Mouse (Mus musculus) adrenal gland, adult 8-10 months (tissue): ENCODE measurements around the gene Fkbp1b. TPM values are rescaled to one million over a fixed set of nuclear protein-coding genes. Genes with fewer than 3 reads are reported as not detected.
"Not testable (repeated sequence)": the region's sequence is repeated elsewhere in the genome, so short reads cannot be mapped to it uniquely, and the experiment has no call there.

Source experiments
- DNase-seq: peaks from one replicate; pipeline ENCODE4 v3.0.0; 2022
- total RNA-seq, 4 experiments: library from RNA; stranded (reverse); gene quantifications; 2 replicates each; pipeline ENCODE4 v1.2.4; 2022

The Fkbp1b gene
- total RNA-seq = 10 to 100 TPM in 1 of 4 experiments, 1 to 10 TPM in 3; 2.8 to 16.0 (median 7.2) TPM

GRCm38 (mm10) chr12:4841392-4841887 lies at the start of gene Fkbp1b:
Fkbp1b (minus strand) TSS chr12:4841591.
- peak; percentile 17 for DNase-seq

- DNase-seq = no peak
These were observed 48.5 kb upstream of the Fkbp1b start for GRCm38 (mm10) chr12:4889891-4890290.

DNA sequence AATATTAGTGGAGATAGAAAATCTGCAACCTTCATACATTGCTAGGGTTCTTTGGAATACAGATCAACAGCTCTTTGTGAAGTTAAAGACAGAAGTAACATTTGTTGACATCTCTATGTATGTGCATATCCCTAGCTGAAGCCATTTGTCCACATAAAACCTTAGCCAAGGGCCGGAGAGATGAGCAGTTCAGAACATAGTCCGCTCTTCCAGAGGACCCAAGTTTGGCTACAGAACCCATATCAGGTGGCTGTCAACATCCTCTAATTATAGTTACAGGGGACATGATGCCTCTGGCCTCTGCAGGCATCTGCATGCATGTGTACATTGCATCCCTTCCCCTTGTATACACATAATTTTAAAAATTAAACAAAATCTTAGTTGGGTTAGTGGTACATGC lies 47.9 kb upstream of the Fkbp1b start:
- no peak for DNase-seq

DNA sequence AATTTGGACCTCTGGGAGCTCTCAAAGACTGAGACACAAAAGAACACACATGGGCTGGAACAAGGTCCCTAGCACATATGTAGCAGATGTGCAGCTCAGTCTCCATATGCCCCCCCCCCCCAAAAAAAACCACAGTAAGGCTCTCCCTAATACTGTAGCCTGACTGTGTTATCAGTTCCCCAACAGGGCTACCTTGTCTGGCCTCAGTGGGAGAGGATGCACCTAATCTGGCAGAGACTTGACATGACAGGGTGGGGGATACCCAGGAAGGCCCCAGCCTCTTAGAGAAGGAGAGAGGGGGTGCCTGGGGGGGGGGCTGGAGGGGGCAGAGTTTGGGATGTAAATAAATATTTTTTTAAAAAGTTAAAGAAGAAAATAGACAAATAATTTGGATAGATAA lies 47.3 kb upstream of the Fkbp1b start:
- DNase-seq = no peak

DNA sequence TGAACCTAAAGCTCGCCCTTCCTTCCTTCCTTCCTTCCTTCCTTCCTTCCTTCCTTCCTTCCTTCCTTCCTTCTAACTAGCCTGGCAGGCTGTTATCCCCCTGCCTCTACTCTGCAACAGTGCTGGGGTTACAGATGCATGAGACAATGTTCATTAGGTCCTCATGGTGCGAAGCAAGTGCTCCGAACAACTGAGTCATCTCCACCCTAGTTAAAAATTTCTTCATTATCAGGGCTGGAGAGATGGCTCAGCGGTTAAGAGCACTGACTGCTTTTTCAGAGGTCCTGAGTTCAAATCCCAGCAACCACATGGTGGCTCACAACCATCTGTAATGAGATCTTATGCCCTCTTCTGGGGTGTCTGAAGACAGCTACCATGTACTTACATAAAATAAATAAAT lies 45.2 kb upstream of the Fkbp1b start:
- DNase-seq = not testable (repeated sequence)

GRCm38 (mm10) chr12:4885062-4885461 lies 43.7 kb upstream of the Fkbp1b start:
- no peak for DNase-seq

GRCm38 (mm10) chr12:4882086-4882485 lies 40.7 kb upstream of the Fkbp1b start:
- DNase-seq = no peak

DNA sequence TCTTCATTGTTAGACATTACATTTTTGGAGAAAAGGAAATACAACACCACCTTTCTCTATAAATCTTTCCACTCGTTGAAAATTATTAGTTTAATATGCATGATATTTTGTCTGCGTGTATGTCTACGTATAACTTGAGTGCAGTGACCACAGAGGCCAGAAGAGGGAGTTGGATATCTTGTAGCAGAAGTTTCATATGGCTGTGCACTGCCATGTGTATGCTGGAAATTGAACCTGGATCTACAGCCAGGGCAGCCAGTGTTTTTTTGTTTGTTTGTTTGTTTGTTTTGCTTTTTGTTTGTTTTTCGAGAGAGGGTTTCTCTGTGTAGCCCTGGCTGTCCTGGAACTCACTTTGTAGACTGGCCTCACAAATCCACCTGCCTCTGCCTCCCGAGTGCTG lies 37.7 kb upstream of the Fkbp1b start:
- no peak for DNase-seq

DNA sequence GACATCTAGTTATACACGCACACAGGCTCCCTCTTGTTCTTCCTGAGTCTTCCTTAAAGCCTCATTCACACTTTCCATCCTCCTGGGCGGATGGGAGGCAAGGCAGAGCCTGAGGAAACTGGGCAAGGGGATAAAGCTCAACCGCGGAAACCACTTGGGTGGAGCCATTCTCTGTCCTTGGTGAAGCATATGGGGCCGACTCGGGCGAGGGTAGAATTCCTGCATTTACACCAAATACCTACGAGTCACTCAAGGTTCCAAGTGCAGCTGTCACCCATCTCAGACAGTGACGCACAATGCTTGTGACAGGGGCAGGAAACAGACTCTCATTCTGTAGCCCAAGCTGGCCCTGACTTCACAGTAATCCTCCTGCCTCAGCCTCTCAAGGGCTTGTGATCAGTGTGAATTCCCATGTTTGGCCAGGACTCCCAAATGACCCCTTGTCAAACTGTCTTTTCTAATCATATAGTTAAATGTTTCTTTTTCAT lies 36.9 kb upstream of the Fkbp1b start:
- DNase-seq = no peak

DNA sequence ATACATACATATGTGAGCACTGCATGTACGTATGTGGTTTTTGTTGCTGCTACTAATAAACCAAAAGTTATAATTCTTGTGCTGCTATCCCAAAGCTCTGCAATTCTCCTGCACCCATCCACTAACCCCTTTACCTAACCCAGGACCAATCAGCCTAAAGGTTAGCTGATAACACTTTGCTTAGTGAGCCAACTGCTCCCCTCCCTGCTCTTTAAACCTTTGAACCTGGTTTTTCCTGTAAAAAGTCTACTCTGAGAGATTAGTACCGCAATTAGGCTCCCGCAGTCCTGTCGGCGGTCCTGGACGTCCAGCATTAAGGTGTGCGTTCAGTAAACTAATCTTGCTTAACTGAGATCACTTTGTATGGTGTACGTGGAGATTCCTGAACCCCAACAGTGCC lies 34.2 kb upstream of the Fkbp1b start:
- DNase-seq = no peak

DNA sequence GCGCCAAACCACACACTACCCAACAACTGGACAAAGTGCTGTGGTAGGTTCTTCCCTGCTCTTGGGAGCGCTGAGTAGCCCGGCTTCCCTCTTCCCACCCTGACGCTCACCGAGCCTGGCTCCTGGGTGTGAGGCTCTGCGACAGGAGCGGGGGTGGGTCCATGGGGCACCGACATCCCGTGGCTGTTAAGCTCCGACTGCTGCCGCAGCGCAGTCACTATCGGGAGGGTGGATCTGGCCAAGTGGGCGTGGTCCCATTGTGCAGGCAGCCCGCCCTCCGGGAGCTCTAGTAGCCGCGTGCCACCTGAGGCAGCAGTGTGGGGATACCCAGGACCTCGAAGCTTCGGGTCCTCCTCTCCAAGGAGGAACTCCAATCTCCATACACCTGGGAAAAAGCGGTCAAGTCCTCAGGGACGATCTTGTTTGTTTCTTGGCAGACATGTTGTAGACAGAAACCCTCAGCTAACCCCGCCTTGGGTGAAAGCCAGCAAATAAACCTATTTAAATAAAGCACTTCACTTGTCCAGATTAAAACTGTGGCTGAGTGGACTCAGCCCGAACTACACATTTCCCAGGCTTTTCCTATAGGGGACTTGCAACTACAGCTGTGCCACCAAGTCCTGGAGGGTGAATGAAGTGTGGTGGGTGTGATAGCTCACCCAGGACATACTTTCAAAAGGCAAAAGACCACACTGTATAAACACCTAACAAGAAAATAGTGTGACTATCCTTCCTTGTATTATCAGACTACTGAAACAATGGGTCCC lies 33.0 kb upstream of the Fkbp1b start, which contains the start of gene Mfsd2b:
Gene Mfsd2b (minus strand): TSS at position 199 of the 767 bp plus-strand sequence.
- DNase-seq = peak; percentile 60

DNA sequence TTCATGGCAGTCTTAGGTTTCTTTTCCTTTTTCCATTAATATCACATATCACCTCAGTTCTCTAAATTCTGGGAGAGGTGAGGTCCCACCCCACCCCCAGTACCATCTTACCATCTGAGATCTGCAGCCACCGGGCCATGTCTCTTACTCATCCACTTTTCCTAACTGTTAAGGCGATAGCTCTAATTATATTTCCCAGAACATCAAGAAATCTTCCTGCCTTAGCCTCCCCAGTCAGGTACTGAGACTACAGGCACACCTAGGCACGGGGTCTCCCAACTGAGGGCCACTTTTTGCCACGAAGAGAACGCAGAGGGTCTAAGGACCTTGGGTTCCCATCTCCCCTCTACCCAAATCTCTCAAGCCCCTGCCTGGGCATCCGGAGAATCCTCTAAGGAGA lies 32.1 kb upstream of the Fkbp1b start:
- no peak for DNase-seq

- DNase-seq = no peak
These were observed 31.6 kb upstream of the Fkbp1b start for GRCm38 (mm10) chr12:4872983-4873477.

DNA sequence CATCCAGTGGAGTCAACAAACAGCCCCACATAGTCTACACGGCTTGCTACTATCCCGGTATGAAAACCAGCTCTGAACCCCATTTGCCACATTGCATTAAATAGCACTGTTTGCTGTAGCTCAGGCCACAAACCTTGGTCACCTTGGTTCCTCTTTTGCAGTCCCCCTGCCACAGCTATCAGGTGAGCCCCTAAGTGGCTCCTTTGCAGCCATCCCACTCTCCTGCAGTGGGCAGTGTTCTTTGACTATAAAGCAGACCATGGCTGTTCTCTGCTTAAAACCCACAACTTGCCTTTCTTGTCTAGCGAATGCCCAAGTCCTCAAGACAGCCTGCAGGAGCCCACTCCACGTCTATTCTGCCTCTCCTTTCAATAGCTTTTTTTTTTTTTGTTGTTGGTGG lies 30.9 kb upstream of the Fkbp1b start:
- DNase-seq = no peak

- no peak for DNase-seq
These were observed 29.9 kb upstream of the Fkbp1b start for GRCm38 (mm10) chr12:4871260-4871659.

GRCm38 (mm10) chr12:4868924-4869323 lies 27.5 kb upstream of the Fkbp1b start:
- no peak for DNase-seq

DNA sequence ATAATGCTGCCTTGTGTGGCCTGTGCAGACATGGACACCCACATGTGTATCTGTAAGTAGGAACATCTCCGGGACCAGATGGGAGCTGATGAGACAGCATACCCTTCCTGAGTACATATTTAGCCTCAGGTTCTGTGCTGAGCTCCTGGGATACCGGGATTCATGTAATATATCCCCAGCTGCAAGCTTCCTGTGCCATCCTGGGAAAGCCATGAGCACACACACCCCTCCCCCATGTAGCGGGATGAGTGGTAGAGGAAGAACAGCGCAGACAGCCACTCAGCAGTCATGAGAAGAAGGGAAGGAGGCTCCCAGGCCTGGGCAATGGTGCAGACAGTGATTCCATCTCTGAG lies 22.9 kb upstream of the Fkbp1b start:
- DNase-seq = no peak

DNA sequence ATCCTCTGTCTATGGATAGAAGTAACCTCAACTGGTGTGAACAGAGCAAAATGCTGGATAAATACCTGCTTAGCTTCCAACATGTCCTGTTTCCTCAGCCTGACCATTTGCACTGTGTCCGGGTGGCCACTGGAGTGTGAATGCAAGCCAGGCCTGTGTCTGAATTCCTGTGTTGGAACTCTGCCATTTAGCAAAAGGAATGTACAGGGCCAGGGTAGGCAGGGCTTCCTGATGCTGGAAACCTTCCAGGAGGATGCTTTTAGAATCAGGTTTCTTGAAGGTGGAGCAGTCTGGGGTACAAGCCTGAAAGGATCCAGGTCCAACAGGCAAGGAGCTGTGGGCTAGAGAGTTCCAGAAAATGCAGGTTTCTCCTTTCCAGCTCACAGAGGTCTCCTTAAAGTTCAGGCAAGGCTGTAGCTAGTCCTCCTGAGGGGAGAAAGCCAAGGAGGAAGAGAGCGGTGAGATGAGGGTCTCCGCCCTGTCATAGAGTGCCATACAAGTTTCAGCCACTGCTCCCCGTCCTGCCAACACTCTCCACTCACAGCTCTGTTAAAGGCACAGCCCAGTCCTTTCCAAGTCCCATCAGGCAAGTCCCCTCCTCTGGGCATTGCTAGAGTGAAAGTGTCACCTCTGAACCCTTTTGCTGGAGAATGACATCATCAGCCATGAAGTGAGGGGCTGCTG lies 22.4 kb upstream of the Fkbp1b start:
- DNase-seq = no peak

DNA sequence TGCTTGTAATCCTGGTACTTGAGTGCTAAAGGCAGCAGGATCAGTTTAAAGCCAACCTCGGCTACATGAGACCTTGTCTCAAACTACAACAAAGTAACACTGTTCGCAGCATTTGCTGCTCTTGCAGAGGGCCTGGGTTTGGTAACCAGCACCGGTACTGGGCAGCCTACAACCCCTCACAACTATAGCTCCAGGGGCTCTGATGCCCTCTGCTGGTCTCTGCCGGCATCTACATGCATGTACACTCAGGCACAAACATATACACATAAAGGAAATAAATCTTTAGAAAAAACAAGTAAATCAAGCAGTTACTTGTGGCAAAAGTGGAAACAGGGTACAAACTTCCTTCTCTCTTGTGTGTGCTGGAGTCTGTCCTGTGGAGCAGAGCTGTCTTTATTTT lies 21.3 kb upstream of the Fkbp1b start:
- DNase-seq = no peak

GRCm38 (mm10) chr12:4859241-4859914 lies 18.0 kb upstream of the Fkbp1b start:
- DNase-seq = no peak

- DNase-seq = no peak
These were observed 15.4 kb upstream of the Fkbp1b start for GRCm38 (mm10) chr12:4856834-4857233.

- no peak for DNase-seq
These were observed 14.8 kb upstream of the Fkbp1b start for GRCm38 (mm10) chr12:4856160-4856559.

DNA sequence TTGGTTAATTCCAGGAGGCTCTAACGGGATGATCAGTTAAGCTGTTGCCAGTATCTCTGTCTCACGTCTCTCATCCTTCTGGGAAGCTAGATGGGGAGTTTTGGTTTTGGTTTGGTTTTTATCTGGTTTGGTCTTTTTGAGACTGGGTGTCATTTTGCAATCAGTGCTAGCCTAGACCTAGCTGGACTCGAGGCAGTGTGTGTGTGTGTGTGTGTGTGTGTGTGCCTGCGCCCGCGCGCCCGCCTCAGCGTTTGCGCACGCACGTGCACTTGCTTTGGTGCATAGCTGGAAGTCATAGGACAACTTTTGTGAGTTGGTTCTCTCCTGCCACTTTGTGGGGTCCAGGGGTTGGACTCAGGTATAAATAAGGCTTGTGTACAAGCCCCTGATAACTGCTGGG lies 2.4 kb upstream of the Fkbp1b start:
- peak; percentile 15 for DNase-seq
